Mouse (Mus musculus): ENCODE measurements around the gene Ranbp17. TPM values are rescaled to one million over a fixed set of nuclear protein-coding genes. Genes with fewer than 3 reads are reported as not detected.
"Not testable (repeated sequence)": the region's sequence is repeated elsewhere in the genome, so short reads cannot be mapped to it uniquely, and the experiment has no call there.

The Ranbp17 gene
- polyA plus RNA-seq, 1 experiment from 2014 or later: 9.4 TPM

DNA sequence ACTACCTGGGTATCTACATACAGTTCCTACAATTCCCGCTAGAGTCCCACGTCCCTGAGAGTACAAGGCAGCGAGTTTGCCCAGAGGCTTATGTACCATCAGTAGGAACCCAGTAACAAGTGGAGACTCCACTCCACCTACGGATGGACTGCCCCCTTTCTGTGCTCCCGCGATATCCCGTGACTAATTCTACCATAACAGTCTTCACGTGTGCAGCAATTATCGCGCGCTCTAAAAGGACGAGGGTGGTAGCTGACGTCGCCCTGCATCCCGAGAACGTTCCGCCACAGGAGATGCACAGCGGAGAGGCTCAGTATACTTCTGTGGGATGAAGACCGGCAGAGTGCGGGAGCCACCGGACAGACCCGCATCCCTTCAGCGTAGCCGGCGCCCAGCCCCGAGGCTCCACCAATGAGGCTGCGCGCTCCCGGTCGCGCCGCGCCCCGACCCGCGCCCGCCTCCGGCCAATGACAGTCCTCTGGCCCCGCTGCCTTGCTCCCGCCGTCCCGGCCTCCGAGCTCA, 631 bp downstream of the Ranbp17 start:
- Histone ChIP-seq H3K4me3 (replicated peaks) (peak overlapping the region; percentile 69), H3K4me1 (peaks cover 12% of the 10 kb centered on the region), H3K36me3 (no peaks in the 10 kb centered on the region)

DNA sequence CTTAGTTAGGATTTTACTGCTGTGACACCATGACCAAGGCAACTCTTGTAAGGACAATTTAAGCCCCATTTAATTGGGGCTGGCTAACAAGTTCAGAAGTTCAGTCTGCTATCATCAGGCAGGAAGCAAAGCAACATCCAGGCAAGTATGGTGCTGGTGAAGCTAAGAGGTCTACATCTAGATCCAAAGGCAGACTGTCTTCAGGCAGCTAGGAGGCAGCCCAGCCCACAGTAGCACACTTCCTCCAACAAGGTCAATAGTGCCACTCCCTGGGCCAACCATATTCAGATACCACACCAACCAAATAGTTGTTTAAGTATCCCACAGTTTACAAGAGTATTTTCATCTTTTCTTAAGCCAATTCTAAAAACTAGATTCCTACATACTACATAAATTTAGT, 4.1 kb downstream of the Ranbp17 start:
- no peak for ATAC-seq (ENCODE audit: low FRiP score)
- no peaks in the 10 kb centered on the region for H3K36me3 ChIP-seq
- H3K4me1 ChIP-seq: peaks cover 12% of the 10 kb centered on the region

More for the DNA sequence above, 631 bp downstream of the Ranbp17 start:
- peak overlapping the region; percentile 65 for H3K4me2 ChIP-seq
- no peaks in the 10 kb centered on the region for H3K27me3 ChIP-seq (replicated peaks)
- H3K9ac ChIP-seq (replicated peaks): peak overlapping the region; percentile 79
- peak; percentile 89 for ATAC-seq (ENCODE audit: low FRiP score)
- peak overlapping the region; percentile 89 for H3K27ac ChIP-seq (replicated peaks)
- under 1% methylated on average over 43 of the region's 43 CpGs for WGBS
- no peaks in the 10 kb centered on the region for H3K9me3 ChIP-seq (replicated peaks)

DNA sequence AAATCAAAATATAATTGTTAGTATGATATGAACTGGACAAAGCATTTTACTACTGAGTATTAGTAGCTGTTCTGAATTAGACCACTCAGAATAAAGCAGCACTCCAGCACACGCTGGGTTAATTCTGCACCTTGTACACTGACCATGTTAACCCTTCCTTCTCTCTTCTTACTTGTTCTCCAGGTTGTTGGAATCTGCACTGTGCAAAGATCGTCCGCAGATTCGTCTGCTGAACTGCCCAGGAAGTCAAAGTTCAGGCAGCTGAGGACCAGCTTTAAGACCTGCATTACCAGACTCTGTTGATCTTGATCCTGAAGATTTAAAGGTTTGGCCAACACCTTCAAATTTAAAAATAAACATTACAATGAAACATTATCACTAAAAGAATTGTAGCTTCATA, 27.8 kb downstream of the Ranbp17 start:
- Histone ChIP-seq H3K27ac (replicated peaks) (no peak overlapping the region), H3K4me2 (no peak overlapping the region), H3K9ac (replicated peaks) (no peak overlapping the region), H3K27me3 (replicated peaks) (no peaks in the 10 kb centered on the region), H3K4me3 (replicated peaks) (no peak overlapping the region), H3K4me1 (no peaks in the 10 kb centered on the region), H3K9me3 (replicated peaks) (no peaks in the 10 kb centered on the region), H3K36me3 (peaks cover 9% of the 10 kb centered on the region; the same call in 1 of the 2 replicates)
- no peak for ATAC-seq (ENCODE audit: low FRiP score)
- 84% methylated on average over 4 of the region's 4 CpGs for WGBS

More for the DNA sequence above, 4.1 kb downstream of the Ranbp17 start:
- H3K4me2 ChIP-seq: no peak overlapping the region
- H3K27me3 ChIP-seq (replicated peaks): no peaks in the 10 kb centered on the region
- no peaks in the 10 kb centered on the region for H3K9me3 ChIP-seq (replicated peaks)
- H3K27ac ChIP-seq (replicated peaks): no peak overlapping the region
- no peak overlapping the region for H3K4me3 ChIP-seq (replicated peaks)
- no peak overlapping the region for H3K9ac ChIP-seq (replicated peaks)

DNA sequence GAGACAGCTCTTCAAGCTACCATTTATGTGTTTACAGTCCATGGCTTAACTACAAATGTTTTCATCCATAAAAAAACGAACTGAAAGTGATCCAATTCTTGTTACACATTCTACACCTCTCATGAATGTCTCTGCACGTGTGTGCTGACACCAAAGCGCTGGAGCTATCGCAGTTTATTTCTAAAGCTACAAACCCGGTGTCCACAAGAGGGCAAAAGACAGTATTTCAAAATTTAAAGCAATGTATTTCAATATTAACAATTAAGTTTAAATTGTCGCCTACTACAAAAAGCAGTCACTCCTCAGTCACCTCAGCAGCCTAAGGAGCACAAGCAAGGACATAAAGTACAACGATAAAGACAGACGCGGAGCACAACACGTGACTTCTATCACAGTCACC, 33.1 kb downstream of the Ranbp17 start:
- Histone ChIP-seq H3K27ac (replicated peaks) (no peak overlapping the region), H3K4me3 (replicated peaks) (no peak overlapping the region), H3K36me3 (no peaks in the 10 kb centered on the region), H3K4me1 (no peaks in the 10 kb centered on the region), H3K27me3 (replicated peaks) (no peaks in the 10 kb centered on the region), H3K4me2 (no peak overlapping the region), H3K9me3 (replicated peaks) (no peaks in the 10 kb centered on the region), H3K9ac (replicated peaks) (no peak overlapping the region)
- 85% methylated on average over 10 of the region's 10 CpGs for WGBS
- no peak for ATAC-seq (ENCODE audit: low FRiP score)

DNA sequence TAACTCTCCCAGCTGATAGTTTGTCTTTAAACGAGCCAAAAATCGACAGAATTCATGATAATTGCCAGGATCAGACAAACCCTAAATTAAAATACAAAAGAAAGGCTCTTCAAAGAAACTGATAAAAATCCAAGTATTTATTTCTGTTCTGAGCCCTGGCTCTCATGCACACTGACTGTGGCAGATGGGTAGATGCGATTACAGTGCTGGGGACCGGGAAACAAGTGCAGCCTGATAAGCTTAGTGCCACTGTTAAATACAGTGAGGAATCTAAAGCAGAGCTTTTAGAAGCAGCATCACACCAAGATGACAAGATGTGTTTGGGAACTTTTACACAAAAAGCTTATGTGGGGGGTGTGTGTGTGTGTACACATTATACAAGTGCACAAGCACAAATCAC, 34.3 kb downstream of the Ranbp17 start:
- H3K36me3 ChIP-seq: 0 out of 2 replicates have a peak, but pooled peaks cover 3% of the 10 kb centered on the region
- H3K9me3 ChIP-seq (replicated peaks): no peaks in the 10 kb centered on the region
- H3K9ac ChIP-seq (replicated peaks): no peak overlapping the region
- no peak overlapping the region for H3K4me2 ChIP-seq
- H3K4me1 ChIP-seq: no peaks in the 10 kb centered on the region
- no peak for ATAC-seq (ENCODE audit: low FRiP score)
- H3K27me3 ChIP-seq (replicated peaks): no peaks in the 10 kb centered on the region
- H3K4me3 ChIP-seq (replicated peaks): no peak overlapping the region
- WGBS: 88% methylated on average over 4 of the region's 4 CpGs
- no peak overlapping the region for H3K27ac ChIP-seq (replicated peaks)

DNA sequence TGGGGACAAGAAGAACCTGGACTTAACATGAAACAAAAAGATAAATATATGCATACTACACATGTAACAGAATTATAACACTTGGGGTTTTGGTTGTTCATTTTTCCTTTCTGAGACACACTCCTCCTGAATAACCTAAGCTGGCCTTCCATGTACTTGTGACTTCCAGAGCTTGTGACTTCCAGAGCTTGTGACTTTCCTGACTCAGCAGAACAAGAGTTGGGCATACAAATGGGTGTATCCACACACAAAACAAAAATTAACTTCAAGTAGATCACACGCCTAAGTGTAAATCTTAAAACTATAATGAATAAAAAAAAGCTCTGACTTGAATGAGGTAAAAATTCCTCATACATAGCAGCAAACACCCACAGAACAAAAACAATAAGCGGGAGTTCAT, 36.9 kb downstream of the Ranbp17 start:
- no peak overlapping the region for H3K27ac ChIP-seq (replicated peaks)
- 0 out of 2 replicates have a peak, but pooled peaks cover 3% of the 10 kb centered on the region for H3K36me3 ChIP-seq
- 95% methylated on average over 2 of the region's 2 CpGs for WGBS
- ATAC-seq (ENCODE audit: low FRiP score): no peak
- no peaks in the 10 kb centered on the region for H3K9me3 ChIP-seq (replicated peaks)
- H3K4me3 ChIP-seq (replicated peaks): no peak overlapping the region
- no peaks in the 10 kb centered on the region for H3K27me3 ChIP-seq (replicated peaks)
- no peak overlapping the region for H3K4me2 ChIP-seq
- H3K9ac ChIP-seq (replicated peaks): no peak overlapping the region
- H3K4me1 ChIP-seq: no peaks in the 10 kb centered on the region

DNA sequence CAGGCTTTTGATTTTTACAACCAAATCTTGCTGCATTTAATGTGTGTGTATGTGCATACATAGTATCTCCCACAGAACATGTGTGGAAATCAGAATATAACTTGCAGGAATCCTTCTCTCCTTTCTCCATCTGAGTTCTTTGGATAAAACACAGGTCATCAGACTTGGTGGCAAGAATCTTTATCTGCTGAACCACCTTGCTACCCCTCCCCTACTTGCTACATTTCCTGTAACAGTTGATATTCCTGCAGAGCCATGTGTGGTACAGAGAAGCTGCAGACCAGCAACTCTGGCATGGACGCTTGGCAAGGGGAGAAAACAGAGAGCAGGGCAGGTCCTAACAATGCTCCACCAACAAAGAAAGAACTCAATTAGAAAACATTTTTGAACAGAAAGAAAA, 52.4 kb downstream of the Ranbp17 start:
- Histone ChIP-seq H3K4me1 (no peaks in the 10 kb centered on the region), H3K27me3 (replicated peaks) (no peaks in the 10 kb centered on the region), H3K4me2 (no peak overlapping the region), H3K9me3 (replicated peaks) (no peaks in the 10 kb centered on the region), H3K36me3 (no peaks in the 10 kb centered on the region), H3K9ac (replicated peaks) (no peak overlapping the region), H3K27ac (replicated peaks) (no peak overlapping the region), H3K4me3 (replicated peaks) (no peak overlapping the region)
- WGBS: 73% methylated on average over 1 of the region's 1 CpGs
- ATAC-seq (ENCODE audit: low FRiP score): no peak

DNA sequence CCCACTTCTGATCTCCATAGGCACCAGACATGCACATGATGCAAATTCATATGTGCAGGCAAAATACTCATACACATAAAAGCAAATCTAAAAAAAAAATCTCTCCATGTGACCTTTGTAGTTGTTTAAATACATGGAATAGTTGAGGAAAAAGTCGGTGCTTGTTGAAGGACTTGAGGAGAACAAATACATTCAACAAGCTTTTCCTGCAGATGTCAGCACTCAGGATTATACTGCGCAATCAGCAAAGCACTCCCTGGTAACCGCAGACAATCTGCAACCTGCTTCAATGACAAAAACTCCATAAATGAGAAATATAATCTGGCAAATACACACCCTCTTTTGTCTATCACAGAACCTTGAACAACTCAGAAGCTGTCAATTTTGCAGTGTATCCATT, 59.5 kb downstream of the Ranbp17 start:
- Histone ChIP-seq H3K4me1 (no peaks in the 10 kb centered on the region), H3K36me3 (no peaks in the 10 kb centered on the region), H3K27me3 (replicated peaks) (no peaks in the 10 kb centered on the region), H3K27ac (replicated peaks) (no peak overlapping the region), H3K9me3 (replicated peaks) (no peaks in the 10 kb centered on the region), H3K9ac (replicated peaks) (no peak overlapping the region), H3K4me3 (replicated peaks) (no peak overlapping the region), H3K4me2 (no peak overlapping the region)
- WGBS: 86% methylated on average over 3 of the region's 3 CpGs
- no peak for ATAC-seq (ENCODE audit: low FRiP score)

DNA sequence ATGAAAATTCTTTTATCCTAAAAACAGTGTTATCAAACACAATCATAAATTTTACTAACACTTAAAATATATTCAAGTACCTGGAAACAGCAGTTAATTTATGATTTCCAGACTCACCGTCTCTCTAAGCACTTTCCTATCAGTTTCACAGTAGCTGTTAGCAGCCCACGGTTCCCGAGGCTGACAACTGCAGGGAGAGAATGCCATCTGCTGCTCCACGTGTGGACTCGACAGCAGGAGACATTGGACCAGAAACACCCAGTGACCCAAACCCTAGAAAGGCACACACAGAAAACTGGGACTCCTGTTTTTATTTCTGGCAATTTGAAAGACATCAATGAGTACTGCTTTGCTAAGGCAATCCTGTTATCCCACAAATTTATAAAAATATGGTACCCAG, 79.7 kb downstream of the Ranbp17 start:
- H3K27me3 ChIP-seq (replicated peaks): no peaks in the 10 kb centered on the region
- no peak overlapping the region for H3K9ac ChIP-seq (replicated peaks)
- 28% methylated on average over 5 of the region's 5 CpGs for WGBS
- no peak overlapping the region for H3K27ac ChIP-seq (replicated peaks)
- no peaks in the 10 kb centered on the region for H3K4me1 ChIP-seq
- no peaks in the 10 kb centered on the region for H3K36me3 ChIP-seq
- H3K4me3 ChIP-seq (replicated peaks): no peak overlapping the region
- no peaks in the 10 kb centered on the region for H3K9me3 ChIP-seq (replicated peaks)
- no peak overlapping the region for H3K4me2 ChIP-seq
- no peak for ATAC-seq (ENCODE audit: low FRiP score)

DNA sequence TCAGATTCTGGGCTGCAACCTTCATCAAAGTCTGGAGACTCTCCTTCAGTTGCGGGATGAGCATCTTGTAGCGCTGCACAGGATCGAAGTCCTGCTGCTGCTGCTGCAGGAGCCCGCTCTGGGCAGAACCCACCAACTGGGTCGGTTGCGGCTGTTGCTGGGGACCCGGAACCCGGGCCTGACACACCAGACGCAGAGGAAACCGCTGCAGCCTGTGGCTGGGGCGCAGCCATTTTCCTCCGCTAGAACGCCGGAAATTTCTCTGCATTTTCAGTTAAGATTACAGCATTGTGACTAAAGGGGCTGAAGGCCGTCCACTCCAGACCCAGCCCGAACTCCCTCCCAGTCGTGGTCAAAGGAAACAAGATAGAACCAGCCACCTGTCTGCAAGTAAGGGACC, 85.3 kb downstream of the Ranbp17 start:
- H3K9ac ChIP-seq (replicated peaks); H3K4me3 ChIP-seq (replicated peaks); H3K27me3 ChIP-seq (replicated peaks); H3K9me3 ChIP-seq (replicated peaks); ATAC-seq (ENCODE audit: low FRiP score); H3K4me1 ChIP-seq; H3K4me2 ChIP-seq; H3K27ac ChIP-seq (replicated peaks); H3K36me3 ChIP-seq: not testable (repeated sequence)
- 95% methylated on average over 17 of the region's 17 CpGs for WGBS

DNA sequence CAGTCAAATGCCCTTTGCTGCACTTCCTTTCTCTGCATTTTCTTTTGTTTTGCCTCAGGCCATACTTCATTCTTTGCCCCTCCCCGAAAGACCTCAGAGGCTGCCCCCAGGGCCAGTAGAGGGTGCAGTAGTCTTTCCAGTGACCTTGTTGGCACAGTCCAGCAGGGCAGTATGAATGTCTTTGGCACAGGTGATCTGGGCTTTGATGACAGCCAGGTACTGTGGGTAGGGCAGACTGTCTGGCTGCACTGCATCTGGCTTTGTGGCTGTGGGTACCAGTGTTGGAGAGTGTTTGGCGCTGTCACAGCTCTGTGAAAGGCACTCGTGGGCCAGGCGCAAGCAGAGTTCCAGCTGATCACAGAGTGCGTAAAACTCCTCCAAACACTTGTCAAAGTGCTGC, 85.8 kb downstream of the Ranbp17 start:
- not testable (repeated sequence) for H3K36me3 ChIP-seq; H3K9ac ChIP-seq (replicated peaks); H3K9me3 ChIP-seq (replicated peaks); H3K4me1 ChIP-seq; H3K4me3 ChIP-seq (replicated peaks); ATAC-seq (ENCODE audit: low FRiP score); H3K27ac ChIP-seq (replicated peaks); H3K27me3 ChIP-seq (replicated peaks); H3K4me2 ChIP-seq
- WGBS: 88% methylated on average over 5 of the region's 5 CpGs

DNA sequence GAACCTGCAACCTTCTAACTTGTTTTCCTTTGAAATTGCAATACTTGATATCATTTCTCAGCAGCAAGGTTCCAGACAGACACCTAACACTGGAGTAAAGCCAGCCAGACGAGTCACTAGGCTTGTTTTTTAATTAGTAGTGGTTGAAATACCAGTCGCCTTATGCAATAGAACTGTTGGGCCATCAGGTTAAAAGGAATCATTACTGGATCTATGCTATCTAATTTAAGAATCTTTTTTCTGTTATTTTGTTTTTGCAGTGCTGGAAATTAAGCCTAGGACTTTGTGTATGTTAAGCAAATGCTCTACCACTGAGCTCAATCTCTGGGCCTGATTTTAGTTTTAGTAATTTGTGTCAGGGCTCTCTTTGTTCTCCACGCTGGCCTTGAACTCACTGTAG, 91.3 kb downstream of the Ranbp17 start:
- 81% methylated on average over 3 of the region's 3 CpGs for WGBS
- no peaks in the 10 kb centered on the region for H3K9me3 ChIP-seq (replicated peaks)
- H3K4me2 ChIP-seq: no peak overlapping the region
- H3K4me1 ChIP-seq: no peaks in the 10 kb centered on the region
- no peak overlapping the region for H3K9ac ChIP-seq (replicated peaks)
- no peak overlapping the region for H3K27ac ChIP-seq (replicated peaks)
- ATAC-seq (ENCODE audit: low FRiP score): no peak
- no peaks in the 10 kb centered on the region for H3K27me3 ChIP-seq (replicated peaks)
- no peaks in the 10 kb centered on the region for H3K36me3 ChIP-seq
- no peak overlapping the region for H3K4me3 ChIP-seq (replicated peaks)

DNA sequence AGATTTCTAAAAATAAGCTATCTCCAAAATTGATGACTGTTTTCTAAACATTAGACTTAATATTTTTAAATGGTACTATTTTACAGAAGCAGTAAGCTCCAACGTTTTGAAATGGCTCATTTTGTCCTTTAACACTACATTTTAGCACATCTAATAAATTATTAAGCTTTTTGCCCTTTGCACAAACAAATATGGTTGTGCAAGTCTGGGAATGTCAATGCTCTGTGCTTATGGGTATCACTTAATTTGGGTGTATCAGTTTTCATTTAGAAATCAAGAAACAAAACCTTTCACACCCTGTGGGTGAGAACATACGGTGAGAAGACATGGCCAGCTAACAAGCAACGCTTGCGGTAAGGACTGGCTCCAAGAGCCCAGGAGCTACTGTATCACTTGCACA, 108.9 kb downstream of the Ranbp17 start:
- H3K4me2 ChIP-seq: no peak overlapping the region
- no peak for ATAC-seq (ENCODE audit: low FRiP score)
- H3K36me3 ChIP-seq: no peaks in the 10 kb centered on the region
- H3K4me1 ChIP-seq: peaks cover under 1% of the 10 kb centered on the region
- H3K27me3 ChIP-seq (replicated peaks): no peaks in the 10 kb centered on the region
- no peak overlapping the region for H3K9ac ChIP-seq (replicated peaks)
- no peak overlapping the region for H3K4me3 ChIP-seq (replicated peaks)
- no peaks in the 10 kb centered on the region for H3K9me3 ChIP-seq (replicated peaks)
- no peak overlapping the region for H3K27ac ChIP-seq (replicated peaks)
- 83% methylated on average over 4 of the region's 4 CpGs for WGBS
